Mouse (Mus musculus) heart, adult 2 months (tissue): ENCODE measurements around the gene Tbx15.

ENCODE experiments used
- CTCF ChIP-seq: fragments of 200-600 bp; IDR thresholded peaks from 2 replicates; pipeline ENCODE4 v1.8.1; 2022; ENCODE audit warnings: antibody characterized with exemption, mild to moderate bottlenecking, moderate library complexity
- EP300 ChIP-seq: fragments of 200-500 bp; IDR thresholded peaks from 2 replicates; pipeline ENCODE4 v1.6.1; 2011; ENCODE audit warnings: low read depth, low read length, control low read depth; ENCODE audit not compliant: insufficient read depth
- POLR2A ChIP-seq: fragments of 200-500 bp; IDR thresholded peaks from 2 replicates; pipeline ENCODE4 v1.6.1; 2011; ENCODE audit warnings: mild to moderate bottlenecking, low read depth, low read length, control low read depth; ENCODE audit not compliant: insufficient read depth

DNA sequence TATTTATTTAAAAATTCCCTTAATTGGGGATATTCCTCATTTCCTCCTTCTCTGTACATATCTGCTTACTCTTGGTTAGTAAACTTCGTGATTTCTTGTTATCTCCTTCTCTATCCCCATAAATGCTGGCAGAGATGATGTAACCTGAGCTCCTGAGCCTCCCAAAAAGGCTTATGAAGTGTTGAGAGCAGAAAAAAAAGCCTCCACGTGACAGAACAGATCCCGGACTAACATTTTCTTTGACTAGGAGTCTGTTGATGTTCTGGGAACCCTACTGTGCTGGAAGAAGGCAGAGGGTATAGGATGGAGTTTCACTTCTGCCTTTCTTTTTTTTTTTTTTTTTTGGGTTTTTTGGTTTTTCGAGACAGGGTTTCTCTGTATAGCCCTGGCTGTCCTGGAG is 146.9 kb downstream of the Tbx15 start:
- TF ChIP-seq POLR2A: no peak
- TF ChIP-seq CTCF: no peak
- TF ChIP-seq EP300: no peak
